Mouse (Mus musculus) thymus, postnatal 10 days (tissue): ENCODE data around the gene Tbc1d2.
A peak's percentile ranks its signal among the peaks of the same experiment; 100 is the strongest.

ENCODE experiments used
- DNase-seq, 2 experiments: peaks; one replicate each; pipeline ENCODE4 v3.0.0; 2021; ENCODE audit warnings: low spot score in 2 of 2

Tbc1d2 gene

DNA sequence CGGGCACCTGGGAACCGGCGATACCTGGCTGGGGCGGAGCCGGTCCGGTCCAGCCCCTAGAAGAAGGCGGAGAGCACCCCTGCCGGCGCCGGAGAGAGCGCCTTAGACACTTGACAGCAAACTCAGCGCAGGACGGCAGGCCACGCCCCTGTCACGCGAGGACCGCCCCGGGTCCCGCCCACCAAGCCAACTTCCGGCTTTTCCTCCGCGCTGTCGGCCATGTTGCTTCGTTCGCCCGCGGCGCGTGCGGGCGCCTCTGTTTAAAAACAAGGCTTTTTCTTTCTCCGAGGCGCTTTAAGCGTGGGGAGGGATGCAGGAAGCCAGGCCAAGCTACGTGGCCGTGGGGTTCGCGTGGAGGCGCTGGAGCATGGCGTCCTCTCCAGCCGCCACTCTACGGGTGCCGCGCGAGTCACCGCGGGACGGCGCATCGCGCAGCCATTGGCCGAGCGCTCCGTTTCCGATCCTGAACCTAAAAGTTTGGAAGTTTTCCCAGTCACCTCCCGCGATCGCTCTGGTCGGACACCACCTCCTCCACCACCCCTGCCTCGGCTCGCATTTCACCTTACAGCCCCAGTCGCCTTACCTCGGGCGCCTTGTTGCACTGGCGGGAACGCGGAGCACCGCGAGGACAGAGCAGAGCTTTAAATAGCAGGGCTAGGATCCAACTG is at the start of gene Tbc1d2:
TSS of gene Tbc1d2 (minus strand) at position 124 of the 668 bp plus-strand sequence.
- peak; percentile 88 to 94 for DNase-seq

- no peak for DNase-seq
These were observed 46.5 kb upstream of the Tbc1d2 start for GRCm38 (mm10) chr4:46696467-46696866.

DNA sequence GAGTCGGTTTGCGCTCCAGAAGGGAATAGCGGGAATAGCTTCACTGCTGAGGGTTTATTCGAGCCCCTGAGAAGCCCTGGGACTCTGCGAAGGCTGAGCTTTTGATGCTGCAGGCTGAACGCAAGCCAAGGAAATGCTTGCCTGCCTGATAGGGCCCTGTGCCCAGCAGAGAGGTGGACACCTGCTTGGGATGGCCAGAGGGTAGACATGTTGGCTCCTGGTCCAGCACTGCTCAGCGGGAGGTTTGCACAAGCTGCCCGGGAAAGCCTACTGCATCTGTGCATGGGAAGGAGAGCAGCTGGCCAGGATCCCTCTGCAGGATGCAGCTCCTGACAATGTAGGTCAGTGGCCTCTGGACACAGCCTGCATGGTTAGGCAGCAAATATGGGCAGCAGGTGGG is 40.6 kb upstream of the Tbc1d2 start:
- DNase-seq: no peak

DNA sequence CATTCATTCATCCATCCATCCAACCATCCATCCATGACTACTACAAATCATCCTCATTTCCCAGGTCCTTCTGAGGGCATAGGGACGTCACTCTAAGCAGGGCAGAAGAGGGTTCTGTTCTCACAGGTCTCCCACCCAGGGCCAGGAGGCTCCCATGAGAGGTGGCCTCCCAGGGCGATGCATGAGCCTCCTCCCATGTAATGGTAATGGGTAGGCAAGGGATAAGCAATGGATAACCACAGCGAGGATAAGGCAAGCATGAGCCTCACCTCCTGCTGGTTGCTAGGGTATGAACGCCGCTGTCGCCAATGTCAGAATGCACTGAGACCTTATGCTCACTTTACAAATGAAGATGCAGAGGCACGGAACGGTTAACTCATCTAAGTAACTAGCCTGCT is 40.0 kb upstream of the Tbc1d2 start:
- no peak for DNase-seq

DNA sequence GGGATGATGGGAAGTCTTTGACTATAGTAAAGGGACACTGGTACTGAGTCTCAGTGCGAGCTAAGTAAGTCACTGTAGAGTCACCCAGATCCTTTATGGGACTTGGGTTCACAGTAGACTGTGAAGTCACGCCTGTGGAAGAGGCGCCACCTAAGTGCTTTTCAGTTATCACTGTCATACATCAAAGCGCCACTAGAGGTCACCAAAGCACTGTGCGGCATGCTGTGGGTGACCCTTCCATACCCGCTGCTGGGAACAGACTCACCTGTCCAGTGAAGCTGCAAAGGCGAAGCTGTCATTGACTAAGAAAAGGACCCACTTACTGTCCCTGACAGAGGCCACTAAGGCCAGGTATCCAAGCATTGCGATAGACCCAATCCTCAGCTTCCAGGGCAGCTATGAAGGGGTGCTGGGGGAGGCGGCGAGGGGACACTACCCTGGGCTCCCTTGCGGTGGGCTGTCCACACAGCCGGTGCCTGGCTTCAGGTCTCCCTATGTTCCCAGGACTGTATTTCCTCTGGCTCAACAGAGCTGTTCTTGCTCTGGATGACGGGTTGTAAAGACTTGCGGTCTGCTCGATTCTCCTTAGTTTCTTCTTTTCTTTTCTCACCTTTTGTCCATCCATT is 39.5 kb upstream of the Tbc1d2 start:
- peak; percentile 33 to 76 for DNase-seq

- no peak for DNase-seq
These were observed 38.3 kb upstream of the Tbc1d2 start for GRCm38 (mm10) chr4:46688213-46688832.

DNA sequence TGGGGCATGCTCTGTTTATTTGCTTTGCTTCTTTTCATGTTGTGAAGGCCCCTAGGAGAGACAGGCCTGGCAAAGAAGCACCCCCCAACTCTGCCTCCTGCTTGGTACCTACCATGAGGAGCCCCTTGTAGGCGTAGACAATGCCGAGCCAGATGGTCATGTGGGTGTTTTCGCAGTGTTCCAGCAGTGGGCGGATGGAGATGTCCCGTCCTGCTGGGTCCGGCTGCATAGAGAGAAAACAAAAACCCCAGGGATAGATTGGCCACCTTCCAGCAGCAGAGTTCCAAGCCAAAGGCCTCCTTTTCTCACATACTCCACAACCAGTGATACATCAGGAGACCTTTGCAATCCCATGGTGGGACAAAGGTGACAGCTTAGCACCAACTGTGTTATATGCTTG is 34.2 kb upstream of the Tbc1d2 start:
- no peak for DNase-seq

- no peak for DNase-seq
These were observed 26.6 kb upstream of the Tbc1d2 start for GRCm38 (mm10) chr4:46676646-46677045.

- no peak for DNase-seq
These were observed 26.0 kb upstream of the Tbc1d2 start for GRCm38 (mm10) chr4:46675992-46676391.

DNA sequence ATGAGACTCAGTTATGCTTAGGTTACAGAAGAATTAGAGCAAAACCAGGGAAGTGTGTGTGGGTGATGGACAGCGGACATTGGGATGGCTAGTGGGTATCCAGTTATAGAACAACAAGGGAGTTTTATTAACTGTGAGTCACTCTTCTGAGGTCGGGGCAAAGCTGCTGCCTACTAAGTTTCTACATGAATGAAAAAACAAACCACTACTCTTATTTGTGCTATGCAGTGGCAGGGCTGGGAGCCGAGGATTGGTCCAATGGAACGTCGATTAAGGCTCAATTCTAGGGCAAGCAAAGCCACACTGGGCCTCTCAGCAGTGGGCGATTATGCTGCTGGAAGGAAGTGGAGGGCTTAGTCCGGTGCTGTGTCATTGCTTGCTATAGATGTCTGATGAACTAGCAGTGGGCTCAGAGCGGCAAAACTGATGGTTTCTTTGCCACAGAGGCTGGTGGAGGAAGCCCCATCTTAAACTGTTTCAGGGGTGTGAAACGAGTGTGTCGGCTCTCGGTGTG is 25.3 kb upstream of the Tbc1d2 start:
- DNase-seq: no peak

- DNase-seq: no peak
These were observed 18.6 kb upstream of the Tbc1d2 start for GRCm38 (mm10) chr4:46668620-46669019.

DNA sequence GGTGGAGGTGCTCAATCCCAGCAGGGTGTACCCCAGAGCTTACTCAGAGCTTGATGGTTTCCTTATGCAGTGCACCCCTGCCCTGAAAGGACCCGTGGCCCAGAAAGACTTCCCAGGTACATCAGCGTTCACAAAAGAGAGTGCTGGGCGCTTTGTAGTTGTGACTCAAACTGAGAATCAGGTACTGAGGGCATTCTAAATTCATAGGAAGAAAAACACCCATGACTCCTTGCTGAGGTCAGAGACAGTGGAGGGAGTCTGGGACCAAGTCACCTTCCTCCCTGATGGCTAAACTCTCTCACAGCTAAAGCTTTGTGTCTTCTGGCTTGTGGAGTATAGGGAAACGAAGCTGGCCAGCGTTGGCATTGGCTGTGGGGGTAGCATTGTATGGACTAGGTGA is 16.4 kb upstream of the Tbc1d2 start:
- no peak for DNase-seq

DNA sequence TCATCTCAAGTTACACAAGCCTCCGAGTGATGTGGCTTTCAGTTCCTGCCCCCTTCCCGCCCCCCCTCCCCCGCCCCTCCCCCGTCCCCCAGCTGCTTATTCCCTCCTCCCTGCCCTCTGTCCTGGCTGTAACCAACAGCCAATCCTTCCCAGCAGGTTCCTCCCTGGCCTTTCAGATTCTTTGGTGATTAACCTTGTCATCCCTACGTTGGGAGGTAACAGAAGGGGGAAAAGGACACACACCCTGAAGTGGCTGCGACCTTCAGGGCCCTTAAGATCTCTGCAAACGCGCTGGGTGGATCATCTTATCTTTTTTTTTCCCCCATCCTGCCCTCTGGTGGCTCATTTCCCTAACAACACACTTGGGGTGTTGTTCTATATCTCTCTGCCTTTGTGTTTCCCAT is 15.4 kb upstream of the Tbc1d2 start:
- peak; percentile 41 to 54 for DNase-seq

DNA sequence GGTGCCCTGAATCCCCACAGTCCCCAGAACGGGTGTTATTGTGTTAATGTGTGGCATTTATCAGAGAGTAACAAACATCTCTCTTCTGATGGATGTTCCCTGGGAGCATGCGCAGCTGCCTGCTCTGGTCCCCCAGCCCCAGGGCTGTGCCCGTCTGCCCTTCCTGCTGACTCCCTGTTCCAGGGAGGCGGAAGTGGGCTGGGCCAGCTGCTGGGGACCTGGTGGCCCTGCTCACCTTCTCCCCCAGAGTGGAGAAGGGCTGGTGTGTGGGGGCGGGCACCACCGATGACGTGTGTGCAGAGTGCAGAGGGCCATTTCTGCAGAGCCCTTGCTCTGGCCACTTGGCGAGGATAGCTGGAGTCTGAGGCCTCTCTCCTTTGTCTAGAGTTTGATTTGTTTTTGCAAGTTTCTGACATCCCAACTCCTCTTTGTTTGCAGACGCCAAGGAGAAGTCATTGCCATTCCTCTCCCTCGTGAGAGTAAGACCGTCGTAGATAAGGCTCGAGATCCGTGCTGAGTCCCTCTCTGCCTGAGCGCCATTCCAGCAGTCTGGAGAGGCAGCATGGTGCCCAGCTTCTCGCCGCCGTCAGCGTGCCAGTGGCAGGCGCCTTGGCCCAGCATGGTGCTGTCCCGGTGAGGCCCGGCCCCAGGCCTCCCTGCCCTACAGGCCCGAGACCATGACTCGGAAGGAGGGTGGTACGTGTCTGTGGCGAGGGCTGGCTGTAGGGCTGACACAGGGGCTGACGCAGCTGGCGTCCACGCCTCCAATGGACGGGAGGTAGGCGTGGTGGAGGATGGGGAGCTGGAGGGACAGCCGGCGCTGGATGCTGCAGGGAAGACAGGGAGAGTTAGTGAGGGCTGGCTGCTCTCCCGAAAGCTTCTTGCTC is 14.4 kb upstream of the Tbc1d2 start:
- no peak for DNase-seq

DNA sequence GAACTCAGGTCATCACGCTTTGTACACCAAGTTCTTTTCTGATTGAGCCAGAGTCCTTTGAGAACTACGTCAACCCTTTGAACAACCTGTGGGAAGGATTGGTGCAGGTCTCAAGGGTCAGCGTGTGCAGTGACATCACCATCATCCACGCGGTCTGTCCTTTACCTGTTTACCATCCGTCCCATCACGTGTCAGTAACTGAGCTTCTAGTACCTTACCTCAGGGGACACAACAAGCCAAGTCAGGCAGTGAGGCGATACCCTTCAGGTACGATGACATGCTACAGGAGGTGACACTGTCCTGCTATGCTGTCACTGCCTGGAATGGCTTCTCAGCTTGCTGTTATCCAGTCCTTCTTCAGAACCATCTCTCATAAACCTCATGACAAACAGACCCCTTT is 11.4 kb upstream of the Tbc1d2 start:
- DNase-seq: no peak

GRCm38 (mm10) chr4:46658946-46659345 is 8.9 kb upstream of the Tbc1d2 start:
- DNase-seq: no peak

- DNase-seq: peak; percentile 54 to 82
These were observed 7.1 kb upstream of the Tbc1d2 start for GRCm38 (mm10) chr4:46657116-46657515.

GRCm38 (mm10) chr4:46655956-46656355 is 5.9 kb upstream of the Tbc1d2 start:
- DNase-seq: no peak

DNA sequence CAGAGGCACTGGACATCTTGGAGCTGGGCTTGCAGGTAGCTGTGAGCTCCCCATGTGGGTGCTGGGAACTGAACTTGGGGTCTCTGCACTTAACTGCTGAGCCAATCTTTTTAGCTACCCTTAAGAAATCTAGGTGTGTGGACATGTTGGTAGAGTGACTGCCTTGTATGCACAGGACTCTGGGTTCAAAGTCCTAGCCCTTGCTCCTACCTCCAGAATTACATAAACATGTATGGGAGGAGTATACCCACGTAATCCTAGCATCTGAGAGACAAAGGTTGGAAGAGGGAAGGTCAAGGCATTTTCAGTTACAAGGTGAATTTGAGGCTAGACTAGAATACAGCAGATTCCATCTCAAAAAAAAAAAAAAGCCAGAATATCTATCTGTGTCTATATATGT is 5.3 kb upstream of the Tbc1d2 start:
- DNase-seq: no peak

GRCm38 (mm10) chr4:46649161-46649560 is 848 bp downstream of the Tbc1d2 start:
- DNase-seq: no peak

GRCm38 (mm10) chr4:46643676-46644112 is 6.3 kb downstream of the Tbc1d2 start:
- no peak for DNase-seq
